Mouse (Mus musculus): ENCODE results near the gene Mkrn2. TPM values are rescaled to one million over a fixed set of nuclear protein-coding genes. Genes with fewer than 3 reads are reported as not detected.
"Not testable (repeated sequence)": the region's sequence is repeated elsewhere in the genome, so short reads cannot be mapped to it uniquely, and the experiment has no call there.

Gene Mkrn2
- total RNA-seq, 2 experiments from 2014 or later = 32.1 to 34.1 TPM

- peak; percentile 41 for DNase-seq
Measured at GRCm38 (mm10) chr6:115607429-115607828, 5.7 kb downstream of the Mkrn2 start.

- DNase-seq = peak; percentile 38
Measured at GRCm38 (mm10) chr6:115609121-115609520, 7.4 kb downstream of the Mkrn2 start.

- no peak for DNase-seq
Measured at GRCm38 (mm10) chr6:115610301-115610700, 8.6 kb downstream of the Mkrn2 start.

- DNase-seq = no peak
Measured at GRCm38 (mm10) chr6:115613793-115614192, 12.1 kb downstream of the Mkrn2 start.

- no peak for DNase-seq
Measured at GRCm38 (mm10) chr6:115615983-115616382, 14.3 kb downstream of the Mkrn2 start.

- no peak for DNase-seq
Measured at GRCm38 (mm10) chr6:115619818-115620217, 18.1 kb downstream of the Mkrn2 start.

GRCm38 (mm10) chr6:115620942-115621341 is 19.2 kb downstream of the Mkrn2 start:
- DNase-seq = no peak

- DNase-seq = no peak
Measured at GRCm38 (mm10) chr6:115626121-115626520, 24.4 kb downstream of the Mkrn2 start.

GRCm38 (mm10) chr6:115631056-115631795 is 29.5 kb downstream of the Mkrn2 start:
- no peak for DNase-seq

GRCm38 (mm10) chr6:115634015-115634414 is 32.3 kb downstream of the Mkrn2 start:
- peak; percentile 36 for DNase-seq

GRCm38 (mm10) chr6:115638188-115638587 is 36.5 kb downstream of the Mkrn2 start:
- not testable (repeated sequence) for DNase-seq

- DNase-seq = no peak
Measured at GRCm38 (mm10) chr6:115643315-115643714, 41.6 kb downstream of the Mkrn2 start.

GRCm38 (mm10) chr6:115649792-115650365 is 48.2 kb downstream of the Mkrn2 start:
- no peak for DNase-seq

GRCm38 (mm10) chr6:115650476-115651427 is 49.0 kb downstream of the Mkrn2 start:
- peak; percentile 32 for DNase-seq

- no peak for DNase-seq
Measured at GRCm38 (mm10) chr6:115651719-115652118, 50.0 kb downstream of the Mkrn2 start.

GRCm38 (mm10) chr6:115653939-115654338 is 52.2 kb downstream of the Mkrn2 start:
- DNase-seq = no peak

- DNase-seq = no peak
Measured at GRCm38 (mm10) chr6:115658802-115659201, 57.1 kb downstream of the Mkrn2 start.

GRCm38 (mm10) chr6:115664268-115664667 is 62.6 kb downstream of the Mkrn2 start:
- DNase-seq = no peak

GRCm38 (mm10) chr6:115666641-115667040 is 64.9 kb downstream of the Mkrn2 start:
- peak; percentile 42 for DNase-seq

Data from adrenal gland, postnatal 10 days (tissue).